Mouse (Mus musculus): ENCODE measurements around the gene Vapb. TPM values are rescaled to one million over a fixed set of nuclear protein-coding genes. Genes with fewer than 3 reads are reported as not detected.

The Vapb gene
- total RNA-seq, 2 experiments from 2014 or later, result 116 to 127 TPM

DNA sequence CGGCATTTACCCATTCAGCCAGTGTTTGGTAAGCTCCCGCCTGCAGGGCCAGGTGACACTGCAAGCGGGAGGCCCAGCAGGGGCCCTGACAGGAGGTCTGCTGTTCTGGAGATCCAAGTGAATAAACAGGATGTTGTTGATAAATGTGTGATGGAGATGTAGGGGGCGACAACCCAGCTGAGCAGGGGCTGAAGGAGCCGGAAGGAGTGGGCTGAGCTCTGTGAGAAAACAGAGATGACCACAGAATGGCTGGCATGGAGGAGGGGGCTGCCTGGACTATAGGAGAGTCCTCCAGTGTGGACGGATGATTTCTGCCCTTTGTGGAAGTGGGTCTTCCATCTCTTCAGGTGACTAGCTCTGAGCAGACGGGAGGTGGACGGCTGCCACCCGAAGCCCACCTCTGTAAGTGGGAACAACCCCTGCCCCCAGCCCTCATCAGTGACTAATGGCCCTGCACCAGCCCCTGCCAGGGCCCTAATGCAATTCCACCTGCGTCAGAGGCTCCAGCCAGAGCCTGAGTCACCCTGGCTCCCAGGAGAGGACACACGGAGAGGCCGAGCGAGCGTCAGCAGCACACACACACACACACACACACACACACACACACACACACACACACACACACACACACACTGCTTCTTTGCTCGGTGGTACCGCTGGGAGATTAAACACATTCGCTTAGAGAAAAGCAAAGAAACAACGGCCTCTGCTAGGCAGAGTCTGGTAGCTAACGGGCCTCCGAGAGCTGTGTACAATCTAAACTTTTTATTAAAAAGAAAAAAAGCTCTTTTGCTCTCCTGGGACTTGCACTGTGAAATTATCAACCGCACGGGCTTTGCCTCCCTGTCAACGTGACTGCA lies 52.9 kb downstream of the Vapb start:
- no peak for DNase-seq (ENCODE audit: low spot score in 2 of 2)

- DNase-seq (ENCODE audit: low spot score in 2 of 2), result no peak
These were observed 54.8 kb downstream of the Vapb start for GRCm38 (mm10) chr2:173791904-173792757.

- DNase-seq (ENCODE audit: low spot score in 2 of 2), result no peak
These were observed 56.7 kb downstream of the Vapb start for GRCm38 (mm10) chr2:173794018-173794417.

GRCm38 (mm10) chr2:173794531-173795510 lies 57.5 kb downstream of the Vapb start:
- DNase-seq (ENCODE audit: low spot score in 2 of 2), result no peak

DNA sequence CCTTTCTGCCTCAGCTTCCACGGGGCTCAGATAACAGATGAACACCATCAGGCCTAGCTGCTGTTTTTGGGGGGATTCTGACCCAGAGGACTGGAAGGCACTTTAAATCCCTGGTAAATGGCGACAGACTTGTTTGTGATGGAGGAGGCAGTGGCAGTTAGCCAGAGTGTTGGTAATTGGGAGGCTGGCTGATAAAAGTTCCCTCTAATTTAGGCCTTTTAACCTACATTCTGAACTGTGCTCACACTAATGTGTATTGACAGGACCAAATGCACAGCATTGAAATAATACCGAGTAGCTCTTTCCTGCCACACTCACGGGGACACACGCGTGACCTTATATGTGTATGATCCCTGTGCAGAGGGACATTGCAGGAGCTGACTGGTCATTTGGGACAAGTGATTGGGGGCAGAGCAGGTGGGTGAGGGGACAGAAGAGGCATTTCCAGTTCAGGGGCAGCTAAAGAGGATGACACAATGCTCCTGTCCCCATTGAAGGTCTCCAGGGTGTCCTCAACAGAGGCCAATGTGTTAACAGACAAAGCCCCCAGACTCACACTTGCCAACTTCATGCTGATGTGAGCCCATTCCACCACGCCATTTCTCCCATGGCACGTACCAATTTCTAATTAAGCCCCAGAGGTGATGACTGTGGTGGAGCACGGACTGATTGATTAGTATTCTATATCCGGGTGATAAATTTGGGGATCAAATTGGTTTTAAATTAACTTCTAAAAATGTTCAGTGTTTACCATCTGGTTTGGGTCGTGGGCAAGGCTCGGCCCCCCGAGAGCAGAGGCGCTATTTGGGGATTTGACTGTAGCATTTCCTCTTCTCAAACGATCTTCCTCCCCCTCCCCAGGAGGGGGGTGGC lies 58.7 kb downstream of the Vapb start:
- no peak for DNase-seq (ENCODE audit: low spot score in 2 of 2)

DNA sequence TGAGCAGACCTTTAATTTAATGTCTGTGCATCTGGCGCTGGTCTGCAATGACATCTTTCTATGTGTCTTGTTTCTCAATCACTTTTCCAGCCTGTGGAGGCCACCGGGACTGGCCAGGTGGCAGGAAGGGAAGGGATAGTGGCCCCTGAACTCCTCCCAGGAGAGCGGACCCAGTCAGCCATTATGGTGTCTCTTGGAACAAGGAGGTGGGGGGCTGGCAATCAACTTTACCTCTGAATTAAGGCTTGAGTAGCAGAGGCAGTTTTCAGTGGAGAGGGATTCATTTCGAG lies 59.3 kb downstream of the Vapb start:
- DNase-seq (ENCODE audit: low spot score in 2 of 2), result no peak

DNA sequence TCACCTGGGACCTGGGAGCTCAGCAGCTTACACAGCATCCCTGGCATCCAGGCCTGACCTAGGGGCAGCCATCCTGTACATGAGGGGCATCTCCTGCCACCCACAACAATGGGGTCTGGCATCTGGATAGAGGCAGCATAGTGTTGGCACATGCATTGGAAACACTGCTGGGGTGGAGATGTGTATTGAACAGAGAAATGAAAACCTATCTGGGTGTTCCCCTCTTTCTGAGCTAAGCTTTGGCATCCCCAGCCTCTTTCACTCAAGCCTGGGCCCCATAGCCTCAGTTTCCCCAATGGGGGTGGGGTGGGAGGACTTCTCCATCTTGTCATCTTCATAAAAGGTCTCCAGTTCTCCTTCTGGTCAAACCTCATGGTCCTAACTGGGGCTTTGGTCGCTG lies 62.2 kb downstream of the Vapb start:
- DNase-seq (ENCODE audit: low spot score in 2 of 2), result no peak

DNA sequence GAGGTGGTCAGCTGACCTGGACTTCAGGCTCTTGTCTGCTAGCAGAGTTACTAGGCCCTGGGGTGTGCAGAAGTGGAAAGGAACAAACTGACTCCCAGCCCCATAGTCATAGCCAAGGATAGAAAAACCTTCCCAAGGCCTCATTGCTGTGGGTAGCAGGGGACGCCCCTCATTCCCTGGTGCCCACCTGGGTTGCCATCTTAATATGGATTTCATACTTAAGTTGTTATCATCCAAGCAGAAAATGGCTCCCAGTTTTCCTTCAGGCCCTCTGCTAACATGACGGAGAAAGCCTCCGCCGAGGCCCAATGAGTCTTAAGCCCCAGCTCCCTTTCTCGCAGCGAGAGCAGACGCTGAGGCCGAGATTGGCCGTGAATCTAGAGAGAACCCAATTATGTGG lies 63.3 kb downstream of the Vapb start:
- no peak for DNase-seq (ENCODE audit: low spot score in 2 of 2)

- no peak for DNase-seq (ENCODE audit: low spot score in 2 of 2)
These were observed 64.1 kb downstream of the Vapb start for GRCm38 (mm10) chr2:173801405-173801876.

DNA sequence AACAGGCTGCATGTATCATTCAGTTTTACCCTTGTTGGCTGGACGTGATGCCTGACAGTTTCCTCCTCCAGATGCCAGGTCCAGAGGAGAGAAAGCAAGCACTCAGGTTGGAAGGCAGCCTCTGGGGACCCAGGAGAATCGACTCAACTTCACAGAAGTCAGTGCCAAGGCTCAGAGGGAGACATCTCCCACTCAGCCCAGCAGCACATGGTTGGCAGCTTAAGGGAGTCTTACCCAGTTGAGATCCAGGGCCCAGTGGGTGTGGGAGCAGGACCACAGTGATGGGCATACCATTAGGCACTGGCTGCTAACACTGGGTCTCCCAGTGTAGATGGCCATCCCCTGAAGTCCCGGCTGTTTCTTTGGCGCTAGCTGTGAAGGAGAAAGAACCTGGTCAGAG lies 64.9 kb downstream of the Vapb start:
- DNase-seq (ENCODE audit: low spot score in 2 of 2), result no peak

DNA sequence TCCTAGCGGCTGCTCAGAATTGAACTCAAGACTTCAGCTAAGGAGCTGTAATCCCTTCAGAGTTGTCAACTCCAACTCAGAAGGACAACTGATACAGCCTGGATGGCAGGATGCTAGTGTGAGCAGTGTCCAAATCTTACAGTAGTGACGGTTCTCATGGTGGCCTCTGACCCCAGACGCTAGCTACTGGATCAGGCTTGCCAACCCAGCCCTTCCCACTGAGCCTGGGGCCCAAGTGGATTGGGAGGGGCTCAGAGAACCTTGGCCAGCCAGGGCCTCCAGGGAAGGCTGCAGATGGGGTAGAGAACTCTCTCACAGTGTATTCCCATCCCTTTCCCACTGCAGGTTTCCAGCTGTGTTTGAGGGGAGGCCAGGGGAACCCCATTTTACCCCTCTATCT lies 65.6 kb downstream of the Vapb start:
- DNase-seq (ENCODE audit: low spot score in 2 of 2), result no peak

DNA sequence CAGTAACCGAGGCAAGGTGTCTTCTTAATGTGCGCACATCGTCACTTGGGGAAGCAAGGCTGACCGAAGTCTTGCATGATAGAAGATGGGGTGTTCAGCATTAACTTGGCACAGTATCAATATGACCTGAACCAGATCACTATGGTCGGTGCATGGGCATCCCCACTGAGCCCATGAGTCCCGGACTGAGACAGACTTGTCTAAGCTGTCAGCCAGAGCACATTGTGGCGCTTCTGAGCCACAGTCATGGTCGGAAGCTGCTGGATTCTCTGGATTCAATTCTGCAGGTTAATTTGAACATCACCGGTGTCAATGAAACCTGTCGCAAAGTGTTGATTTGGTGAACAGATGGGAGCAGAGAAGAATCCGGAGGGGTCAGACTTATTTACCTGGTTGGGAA lies 66.5 kb downstream of the Vapb start:
- no peak for DNase-seq (ENCODE audit: low spot score in 2 of 2)

DNA sequence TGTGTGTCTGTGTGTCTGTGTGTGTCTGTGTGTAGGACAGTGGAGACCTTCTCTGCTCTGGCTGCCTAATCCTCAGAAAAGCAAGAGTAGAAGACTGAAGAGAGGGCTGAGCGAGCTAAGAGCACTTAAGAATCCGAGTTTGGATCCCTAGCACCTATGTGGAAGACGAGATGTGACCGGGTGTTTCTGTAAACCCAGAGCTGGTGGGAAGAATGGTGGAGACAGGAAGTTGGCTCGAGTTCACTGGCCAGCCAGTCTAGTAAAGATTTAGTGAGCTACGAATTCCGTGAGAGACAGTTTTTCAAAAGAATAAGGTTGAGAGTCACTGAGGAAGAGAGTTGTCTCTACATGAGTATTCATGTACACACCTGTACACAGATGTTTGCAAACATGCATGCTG lies 69.3 kb downstream of the Vapb start:
- DNase-seq (ENCODE audit: low spot score in 2 of 2), result no peak

- no peak for DNase-seq (ENCODE audit: low spot score in 2 of 2)
These were observed 71.6 kb downstream of the Vapb start for GRCm38 (mm10) chr2:173808942-173809341.

GRCm38 (mm10) chr2:173810036-173810850 lies 72.9 kb downstream of the Vapb start:
- no peak for DNase-seq (ENCODE audit: low spot score in 2 of 2)

DNA sequence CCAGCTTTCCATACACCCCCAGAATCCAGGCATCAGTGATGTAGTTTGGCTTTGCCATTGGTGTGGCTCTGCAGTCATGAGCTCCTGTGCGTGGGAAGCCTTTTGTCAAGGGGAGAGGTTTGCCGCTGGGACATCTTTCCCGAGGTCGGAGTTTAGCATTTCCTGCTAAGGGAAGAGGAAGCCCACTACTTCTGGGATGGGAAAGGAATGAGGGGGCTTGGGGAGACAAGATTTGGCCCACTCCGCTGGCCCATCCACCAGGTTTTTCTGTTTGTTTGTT lies 73.5 kb downstream of the Vapb start:
- no peak for DNase-seq (ENCODE audit: low spot score in 2 of 2)

GRCm38 (mm10) chr2:173811850-173812249 lies 74.5 kb downstream of the Vapb start:
- DNase-seq (ENCODE audit: low spot score in 2 of 2), result no peak

DNA sequence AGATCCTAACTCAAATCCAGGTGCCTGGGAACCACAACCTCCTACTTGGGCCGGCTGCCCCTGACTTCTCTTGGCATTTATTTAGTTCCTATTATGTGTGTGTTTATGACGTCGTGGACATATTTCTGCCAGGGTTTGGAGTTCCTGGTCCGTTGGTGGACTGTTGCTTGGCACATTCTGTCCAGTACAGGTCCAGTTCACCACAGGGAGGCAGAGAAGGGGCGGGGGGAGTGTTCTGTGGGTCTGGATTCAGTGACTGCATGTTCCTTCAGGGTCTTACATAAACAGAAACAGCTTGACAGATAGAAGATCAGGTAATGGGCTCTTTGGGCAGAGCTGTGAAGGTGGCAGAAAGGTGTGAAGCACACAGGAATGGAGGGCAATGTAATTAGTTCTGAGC lies 75.8 kb downstream of the Vapb start:
- DNase-seq (ENCODE audit: low spot score in 2 of 2), result no peak

DNA sequence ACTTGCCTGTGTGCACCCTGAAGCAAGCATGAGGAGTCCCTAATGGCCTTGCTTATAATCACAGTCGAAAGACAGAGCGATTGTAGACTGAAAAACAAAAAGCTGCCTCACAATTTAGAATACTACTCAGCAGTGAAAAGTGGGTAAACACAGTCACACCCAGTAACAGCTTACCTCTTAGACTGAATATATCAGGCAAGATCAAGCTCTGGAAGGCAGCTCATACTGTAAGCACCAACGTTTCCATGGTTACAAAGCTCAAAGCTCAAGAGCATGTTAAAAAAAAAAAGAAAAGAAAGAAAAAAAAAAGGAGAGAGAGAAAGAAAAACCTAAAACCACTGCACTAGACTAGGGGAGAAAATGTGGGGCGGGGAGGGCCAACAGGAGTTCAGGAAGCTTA lies 89.0 kb downstream of the Vapb start:
- no peak for DNase-seq (ENCODE audit: low spot score in 2 of 2)

DNA sequence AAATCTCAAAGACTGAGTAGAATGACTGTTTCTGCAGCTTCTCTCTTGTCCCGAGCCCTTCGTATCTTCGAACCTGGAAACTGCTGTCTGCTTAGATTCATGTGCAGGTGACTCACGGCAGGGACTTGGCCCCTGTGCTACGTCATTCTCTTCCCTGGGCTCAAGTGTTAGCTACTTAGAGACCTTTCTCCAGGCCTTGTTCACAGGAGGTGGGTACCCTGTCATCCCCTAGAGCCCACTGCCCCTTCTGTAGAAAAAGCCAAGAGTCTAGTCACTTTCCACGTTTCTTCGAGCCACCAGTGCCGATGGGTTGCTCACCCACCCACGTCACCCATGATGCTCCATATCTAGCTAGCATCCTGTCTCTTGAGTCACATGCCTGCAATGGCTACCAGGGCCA lies 89.9 kb downstream of the Vapb start:
- DNase-seq (ENCODE audit: low spot score in 2 of 2), result no peak

Measured in layer of hippocampus, adult 18-20 months (tissue).